Mouse (Mus musculus): ENCODE measurements around the gene Efcab6.

The Efcab6 gene

DNA sequence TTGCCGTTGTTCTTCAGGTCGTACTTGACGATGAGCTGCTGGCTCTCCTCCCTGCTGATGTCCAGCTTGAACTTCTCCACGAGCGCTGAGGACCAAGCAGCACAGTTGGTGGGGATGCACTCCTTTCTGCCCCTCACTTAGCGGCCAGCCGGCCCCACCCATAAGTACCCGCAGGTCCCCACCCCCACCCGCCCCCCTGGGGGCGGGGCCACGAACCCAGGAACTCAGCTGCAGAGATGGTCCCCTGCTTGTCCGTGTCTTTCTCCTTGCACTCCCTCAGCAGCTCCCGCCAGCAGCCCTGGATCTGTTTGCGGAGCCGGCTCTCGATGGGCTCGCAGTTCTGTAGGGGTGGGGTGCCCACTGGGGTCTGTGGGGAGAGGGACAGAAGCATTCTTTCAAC, 194.2 kb downstream of the Efcab6 start:
- DNase-seq = peak; percentile 11

DNA sequence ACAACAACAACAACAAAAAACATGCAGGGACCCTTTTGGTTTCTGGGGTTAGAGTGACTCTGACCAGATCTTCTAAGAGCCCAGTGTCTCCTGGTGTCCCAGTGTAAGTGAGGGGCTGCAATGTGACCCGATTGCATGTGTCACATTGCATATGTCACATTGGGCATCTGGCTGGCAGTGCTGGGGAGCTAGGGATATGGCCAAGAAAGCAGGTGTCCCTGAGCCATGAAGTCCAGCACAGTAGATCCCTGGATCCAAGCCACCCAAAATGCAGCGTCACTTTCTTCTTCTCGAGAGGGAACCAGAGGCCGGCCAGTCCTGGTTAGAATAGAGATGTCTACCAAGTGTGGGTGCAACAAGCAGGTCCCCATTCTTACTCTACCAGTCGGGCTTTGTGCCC, 199.6 kb downstream of the Efcab6 start:
- no peak for DNase-seq

DNA sequence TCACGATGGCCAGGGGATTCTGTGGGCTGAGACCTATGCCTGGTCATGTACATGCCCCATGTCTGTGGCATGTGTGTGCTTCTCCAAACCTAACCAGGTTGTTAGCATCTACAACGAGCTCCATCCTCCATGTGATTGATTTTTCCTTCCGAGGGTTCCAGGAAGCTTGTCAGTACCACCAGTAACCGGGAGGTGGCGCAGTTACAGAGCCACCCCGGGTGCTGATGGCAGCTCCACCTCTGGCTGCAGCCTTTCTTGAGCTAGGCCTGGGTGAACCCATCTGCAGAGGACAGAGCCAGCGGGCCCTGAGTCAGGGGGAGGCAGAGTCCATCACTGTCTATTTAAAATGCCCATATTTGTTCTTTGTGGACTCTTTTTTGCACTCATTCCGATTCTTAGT, 208.1 kb downstream of the Efcab6 start:
- DNase-seq = peak; percentile 74

DNA sequence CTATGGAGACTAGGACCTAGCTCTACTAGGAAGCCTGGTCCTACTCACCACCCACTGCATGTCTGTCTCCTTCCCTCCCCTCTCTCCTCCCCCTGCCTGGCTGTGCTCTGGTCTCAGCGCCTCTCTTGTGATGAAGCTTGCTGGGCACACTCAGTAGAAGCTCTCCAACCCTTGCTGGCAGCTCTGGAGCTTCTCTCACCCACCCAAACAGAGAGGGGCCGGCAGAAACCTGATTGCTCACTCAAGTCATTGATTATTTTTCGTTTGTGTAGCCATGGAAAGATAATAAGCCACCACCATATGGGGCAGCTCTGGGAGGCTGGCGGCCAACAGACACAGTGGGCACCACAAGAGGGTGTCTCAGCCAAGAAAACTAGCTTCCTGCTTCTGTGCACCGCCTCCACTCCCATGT, 211.8 kb downstream of the Efcab6 start:
- DNase-seq = no peak

DNA sequence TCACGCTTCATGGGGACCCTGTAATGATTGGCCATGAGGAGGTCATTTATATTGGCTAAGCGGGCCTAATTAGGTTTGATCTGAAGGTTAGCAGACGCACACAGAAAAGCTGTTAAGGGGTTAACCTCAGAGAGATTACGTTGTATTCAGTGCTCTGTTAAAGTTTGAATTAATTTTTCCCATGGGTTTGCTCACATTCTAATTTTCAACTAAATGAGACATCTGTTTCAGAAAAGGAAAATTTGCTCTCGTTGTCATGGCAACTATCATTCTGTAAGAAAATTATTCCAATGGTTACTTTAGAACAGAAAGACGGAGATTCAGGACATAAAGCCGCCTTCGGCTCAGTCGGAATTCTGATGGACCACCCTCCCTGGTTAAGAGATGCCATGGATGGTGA, 217.0 kb downstream of the Efcab6 start:
- no peak for DNase-seq

DNA sequence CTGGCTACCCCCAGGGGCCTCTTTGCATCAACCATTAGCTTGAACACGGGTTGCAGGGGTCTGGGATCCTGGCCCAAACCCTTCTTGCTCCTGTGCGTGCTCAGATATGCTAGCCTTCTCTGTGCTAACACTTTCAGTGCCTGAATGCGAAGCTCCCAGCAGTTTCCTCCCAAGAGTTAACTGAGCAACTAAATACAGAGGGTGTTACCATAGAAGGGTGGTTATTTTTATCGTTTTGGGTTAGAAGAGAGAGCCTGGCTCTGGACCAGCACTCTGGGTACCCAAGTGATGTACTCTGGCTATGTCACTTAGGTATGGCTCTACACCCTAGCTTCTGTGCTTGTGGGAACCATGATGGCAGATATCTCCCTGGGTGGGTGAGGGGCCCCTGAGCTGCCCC, 217.7 kb downstream of the Efcab6 start:
- DNase-seq = no peak

DNA sequence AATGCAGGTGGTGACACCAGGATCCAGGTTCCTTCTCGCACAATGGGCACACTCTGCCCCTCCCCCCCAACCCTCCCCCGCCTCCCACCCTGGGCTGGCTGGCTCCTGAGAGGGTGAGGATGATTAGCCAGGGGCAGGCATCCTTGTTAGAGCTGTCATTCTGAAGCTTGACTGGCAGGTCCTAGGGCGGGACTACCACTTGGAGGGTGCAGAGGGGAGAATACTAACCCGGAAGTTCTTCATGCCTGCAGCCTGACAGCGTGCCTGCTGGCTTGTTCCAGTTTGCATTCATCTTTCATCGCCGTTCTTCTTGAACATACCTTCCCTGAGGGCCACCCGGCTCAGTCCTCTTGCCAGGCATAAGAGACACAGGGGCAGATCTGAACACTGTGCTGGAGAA, 218.6 kb downstream of the Efcab6 start:
- no peak for DNase-seq

DNA sequence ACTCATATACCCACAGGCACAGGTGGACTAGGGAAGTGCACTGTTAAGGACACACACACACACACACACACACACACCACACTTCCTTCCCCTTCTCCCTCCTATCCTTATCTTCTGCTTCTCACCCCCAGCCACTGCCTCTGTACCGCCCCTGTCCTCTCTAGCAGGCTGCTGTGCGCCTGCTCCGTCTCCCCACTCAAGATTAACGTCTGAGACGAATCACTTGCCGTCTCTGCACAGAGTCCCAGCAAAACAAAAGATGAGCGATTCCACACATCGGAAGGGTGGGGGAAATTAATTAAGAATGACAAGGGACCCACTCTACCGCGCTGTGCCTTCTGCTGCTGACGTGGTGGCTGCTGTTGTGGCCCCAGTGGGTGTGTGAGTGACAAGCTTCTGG, 219.4 kb downstream of the Efcab6 start:
- no peak for DNase-seq

DNA sequence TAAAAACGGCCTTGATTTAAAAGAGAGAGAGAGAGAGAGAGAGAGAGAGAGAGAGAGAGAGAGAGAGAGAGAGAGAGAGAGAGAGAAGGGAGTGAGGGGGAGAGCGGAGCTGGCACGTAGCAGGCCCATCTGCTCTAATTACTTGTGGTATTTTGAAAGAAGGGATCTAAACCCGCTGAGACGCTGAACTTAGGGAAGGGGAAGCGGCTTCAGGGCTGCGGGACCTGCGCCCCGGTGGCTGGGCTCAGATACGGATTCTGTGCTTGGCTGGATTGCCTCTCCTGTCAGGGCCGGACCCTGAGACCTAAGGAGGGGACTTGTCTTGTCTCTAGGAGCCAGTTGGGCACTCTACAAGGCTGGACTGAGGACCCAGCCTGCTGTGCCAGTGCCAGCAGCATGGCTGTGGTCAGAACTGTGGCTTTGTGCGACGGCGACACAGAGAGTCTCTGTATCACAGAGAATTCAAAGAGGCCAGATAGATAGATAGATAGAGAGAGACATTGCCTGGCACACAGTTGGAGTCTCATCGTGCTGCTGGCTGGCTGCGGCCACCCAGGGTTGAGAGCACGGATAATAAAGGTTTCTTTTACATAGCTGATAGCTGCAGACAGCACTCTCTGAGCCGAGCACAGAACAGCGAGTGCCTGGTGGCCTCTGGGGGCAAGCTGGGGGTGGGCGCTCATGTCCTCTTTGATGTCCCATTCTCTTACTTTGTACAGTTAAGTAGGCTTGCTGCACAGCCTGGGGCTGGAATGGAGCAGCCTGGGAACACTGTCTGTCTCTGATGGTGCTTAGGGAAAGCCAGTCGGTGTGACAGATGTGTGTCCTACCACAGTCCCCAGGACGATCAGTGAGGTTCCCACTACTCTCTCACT, 222.0 kb downstream of the Efcab6 start:
- no peak for DNase-seq

DNA sequence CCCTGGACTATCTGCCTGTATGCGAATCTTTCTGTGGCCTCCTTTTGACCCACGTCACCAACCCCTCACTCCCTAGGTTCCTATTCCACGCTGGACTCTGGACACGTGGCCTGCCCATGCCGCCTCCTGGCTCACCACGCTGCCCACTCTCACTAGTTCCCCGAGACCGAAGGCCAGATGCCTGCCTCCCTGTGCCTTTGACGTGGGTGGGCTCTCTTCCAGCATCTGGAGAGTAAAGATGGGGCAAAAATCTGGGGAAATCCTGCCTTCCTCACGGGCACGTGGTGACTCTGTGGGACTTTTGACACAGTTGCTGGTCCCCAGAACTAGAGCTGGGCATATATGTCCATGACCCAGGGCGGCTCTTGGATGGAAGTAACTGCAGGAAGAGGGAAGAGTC, 222.8 kb downstream of the Efcab6 start:
- no peak for DNase-seq

DNA sequence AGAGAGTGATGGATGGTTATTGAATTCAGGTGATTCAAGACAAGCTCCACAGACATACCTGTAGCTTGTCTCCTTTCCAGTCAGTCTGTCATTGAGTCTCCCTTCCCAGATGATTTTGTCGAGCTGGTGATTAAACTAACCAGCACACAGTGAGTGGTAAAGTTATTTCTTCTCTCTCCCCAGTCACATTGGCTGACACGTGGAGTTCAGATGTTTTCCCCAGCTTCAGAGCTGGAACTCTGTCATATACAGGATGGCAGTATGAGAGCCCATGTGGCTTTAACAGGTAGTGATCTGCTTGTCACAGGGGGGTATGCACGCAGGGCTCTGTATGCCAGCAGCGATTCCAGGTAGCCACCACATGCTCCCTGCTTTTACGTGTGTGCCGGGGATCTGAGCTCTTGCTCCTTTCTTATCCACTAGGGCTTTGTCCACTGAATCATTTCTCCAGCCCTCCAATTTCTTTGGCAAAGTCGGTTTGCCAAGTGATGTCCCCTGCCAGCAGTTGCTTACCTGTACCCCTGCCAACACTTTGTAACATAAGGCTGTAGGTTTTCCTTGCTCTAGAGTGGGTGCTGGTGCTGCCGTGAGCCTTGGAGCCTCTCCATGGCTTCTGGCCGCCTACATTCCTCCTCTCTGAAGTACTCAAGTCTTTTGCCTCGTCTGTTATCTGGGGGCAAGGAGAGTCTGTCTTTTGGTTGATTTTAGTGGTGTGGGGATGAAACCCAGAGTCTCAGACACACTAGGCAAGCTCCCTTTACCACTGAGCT, 224.0 kb downstream of the Efcab6 start:
- DNase-seq = no peak

DNA sequence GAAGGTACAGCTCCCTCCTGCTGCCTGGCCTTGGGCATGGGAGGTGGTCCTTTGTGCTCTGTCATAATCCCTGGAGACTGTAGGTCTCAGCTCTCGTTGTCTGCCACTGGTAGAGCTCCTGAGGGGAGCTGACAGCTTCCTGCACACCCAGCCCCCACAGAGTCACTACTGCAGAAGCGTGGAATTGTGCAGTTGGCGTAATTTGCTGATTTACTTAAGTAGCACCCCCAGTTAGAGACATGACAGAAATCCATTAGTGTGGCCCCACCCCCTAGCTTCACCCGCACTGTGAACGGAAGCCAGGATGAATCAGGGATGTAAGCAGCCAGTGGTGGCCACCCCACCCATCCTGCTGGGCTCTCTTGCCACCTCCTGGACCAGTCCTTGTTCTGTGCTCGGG, 232.9 kb downstream of the Efcab6 start:
- DNase-seq = no peak

DNA sequence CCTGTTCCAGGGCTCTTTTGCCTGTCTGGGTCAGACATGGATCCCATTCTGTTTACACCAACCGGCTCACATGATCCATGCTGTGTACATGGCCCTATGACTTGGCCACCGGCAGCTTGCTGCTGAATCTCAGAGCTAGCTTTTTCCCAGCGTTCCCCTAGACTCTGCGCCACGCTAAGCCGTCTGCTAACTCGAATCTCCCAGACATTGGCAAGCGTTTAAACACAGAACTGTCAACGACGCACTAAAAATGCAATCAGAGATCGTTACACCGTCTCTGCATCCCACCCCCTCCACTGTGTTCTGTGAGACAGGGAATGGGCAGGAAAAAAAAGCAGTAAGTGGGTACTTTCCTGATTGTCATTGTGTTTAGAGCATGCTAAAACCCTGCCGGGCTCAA, 236.0 kb downstream of the Efcab6 start:
- DNase-seq = no peak

DNA sequence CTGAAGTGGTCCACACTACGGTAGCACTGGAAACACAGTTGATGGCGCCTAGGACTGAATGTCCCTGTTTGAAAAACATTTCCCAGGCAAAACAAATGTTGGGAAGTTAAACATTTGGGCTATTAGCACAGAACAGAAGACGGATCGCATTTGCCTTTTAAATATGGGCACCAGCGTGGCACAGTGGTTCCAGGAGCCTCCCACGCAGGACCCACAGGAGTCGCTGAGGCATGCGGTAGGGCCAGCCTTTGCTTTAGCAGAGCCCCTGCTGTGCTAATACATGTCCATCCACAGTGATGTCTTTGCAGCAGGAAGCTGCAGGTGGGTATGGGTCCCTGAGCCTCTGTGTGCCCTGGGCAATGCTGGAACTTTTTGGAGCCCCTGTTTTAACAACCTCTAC, 237.2 kb downstream of the Efcab6 start:
- no peak for DNase-seq

Measured in lung, postnatal 10 days (tissue).